14 mouse cellular contexts compared by ENCODE assay signal in the genomic region with DNA sequence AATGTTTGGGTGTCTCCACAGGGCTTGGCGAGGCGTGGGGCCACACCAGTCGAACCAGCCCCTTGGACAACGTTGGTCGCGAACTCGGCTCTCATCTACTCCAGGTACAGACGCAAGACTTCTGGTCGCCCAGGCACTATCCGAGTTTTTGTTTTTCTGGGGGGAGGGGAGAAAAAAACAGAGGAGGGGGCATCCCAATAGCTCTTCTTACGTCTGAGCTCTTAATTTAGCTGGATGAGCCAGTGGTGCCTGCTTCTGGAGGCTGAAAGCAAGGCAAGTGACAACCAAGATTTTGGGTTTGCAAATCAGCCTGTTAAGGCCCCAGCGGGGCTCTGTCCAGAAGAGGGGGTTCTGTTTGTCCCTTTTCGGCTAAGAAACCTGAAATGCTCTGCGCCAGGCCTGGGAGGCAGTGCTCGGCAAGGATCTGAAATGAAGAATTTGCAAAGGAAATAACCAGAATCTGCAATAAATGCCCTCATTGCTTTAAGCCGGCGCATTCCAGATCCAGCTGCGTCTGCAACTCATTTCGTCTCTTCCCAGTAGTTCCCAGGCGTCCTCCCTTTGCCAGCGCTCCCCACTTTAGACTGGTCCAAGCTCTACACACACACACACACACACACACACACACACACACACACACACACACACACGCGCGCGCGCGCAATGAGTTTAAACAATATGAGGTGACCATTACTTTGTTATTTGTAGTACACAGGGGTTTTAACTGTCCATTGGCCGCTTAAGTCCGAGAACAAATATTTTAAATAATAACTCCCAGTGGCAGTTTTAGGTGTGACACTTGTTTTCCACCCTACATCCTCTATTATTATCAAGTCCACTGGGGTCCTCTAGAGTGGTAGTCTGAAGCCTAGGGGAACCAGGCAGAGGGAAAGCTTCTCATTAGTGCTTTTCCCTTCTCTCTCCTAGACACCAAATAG. TPM values are rescaled to one million over a fixed set of nuclear protein-coding genes. Genes with fewer than 3 reads are reported as not detected.
DNase-seq lines count a peak whose midpoint lies in the region; ATAC-seq lines count a peak whose summit lies in the region.
"Had no signal": no experiment of that assay in that cellular context is flagged by ENCODE, and none has a peak within 500 bp of the region (broad histone marks: within the 10 kb centered on the region; RNA-seq: fewer than 3 reads in every experiment).

No protein-coding gene starts in this region.

- H3K4me3 ChIP-seq in kidney, embryonic 15.5 days (replicated peaks), result peak overlapping the region; percentile 27
- H3K4me3 ChIP-seq in forebrain, embryonic 12.5 days (replicated peaks), result no peak overlapping the region
- no peak overlapping the region for H3K4me3 ChIP-seq in limb, embryonic 15.5 days
- H3K4me3 ChIP-seq: erythroblast, embryonic 14.5 days had no signal

- no peaks in the 10 kb centered on the region for H3K9me3 ChIP-seq in kidney, embryonic 15.5 days (replicated peaks)
- no peaks in the 10 kb centered on the region for H3K9me3 ChIP-seq in forebrain, embryonic 12.5 days
- no peaks in the 10 kb centered on the region for H3K9me3 ChIP-seq in limb, embryonic 15.5 days

- no peak for ATAC-seq in kidney, embryonic 15.5 days (replicated peaks; ENCODE audit: low FRiP score)
- no peak for ATAC-seq in forebrain, embryonic 12.5 days (ENCODE audit: low FRiP score)
- no peak for ATAC-seq in limb, embryonic 15.5 days (ENCODE audit: insufficient number of reproducible peaks, low FRiP score, low TSS enrichment, low read depth)

- H3K36me3 ChIP-seq in kidney, embryonic 15.5 days, result no peaks in the 10 kb centered on the region
- H3K36me3 ChIP-seq in forebrain, embryonic 12.5 days (replicated peaks), result no peaks in the 10 kb centered on the region
- H3K36me3 ChIP-seq in limb, embryonic 15.5 days, result no peaks in the 10 kb centered on the region

- no peak overlapping the region for H3K27ac ChIP-seq in kidney, embryonic 15.5 days
- H3K27ac ChIP-seq in forebrain, embryonic 12.5 days, result no peak overlapping the region
- H3K27ac ChIP-seq in limb, embryonic 15.5 days, result no peak overlapping the region

- peaks cover 21% of the 10 kb centered on the region for H3K4me1 ChIP-seq in kidney, embryonic 15.5 days
- H3K4me1 ChIP-seq in forebrain, embryonic 12.5 days, result peaks cover 34% of the 10 kb centered on the region
- peaks cover 25% of the 10 kb centered on the region for H3K4me1 ChIP-seq in limb, embryonic 15.5 days

- peak overlapping the region; percentile 12; the same call in 1 of the 2 replicates for H3K9ac ChIP-seq in kidney, embryonic 15.5 days
- no peak overlapping the region for H3K9ac ChIP-seq in forebrain, embryonic 12.5 days
- H3K9ac ChIP-seq in limb, embryonic 15.5 days, result no peak overlapping the region

- WGBS in kidney, embryonic 15.5 days, result 10% methylated on average over 29 of the region's 29 CpGs
- WGBS in forebrain, embryonic 12.5 days, result 3% methylated on average over 29 of the region's 29 CpGs
- WGBS in limb, embryonic 15.5 days, result 7% methylated on average over 28 of the region's 29 CpGs

- peaks cover 97% of the 10 kb centered on the region for H3K27me3 ChIP-seq in kidney, embryonic 15.5 days
- peaks cover 94% of the 10 kb centered on the region for H3K27me3 ChIP-seq in forebrain, embryonic 12.5 days
- peaks cover 97% of the 10 kb centered on the region for H3K27me3 ChIP-seq in limb, embryonic 15.5 days

- peak overlapping the region; percentile 54 for H3K4me2 ChIP-seq in kidney, embryonic 15.5 days
- H3K4me2 ChIP-seq in forebrain, embryonic 12.5 days, result peak overlapping the region; percentile 17
- peak overlapping the region; percentile 20; the same call in 1 of the 2 replicates for H3K4me2 ChIP-seq in limb, embryonic 15.5 days

- no peak for DNase-seq in kidney, postnatal 10 days
- DNase-seq in embryo, embryonic 11 days, result peak; percentile 56
- DNase-seq in adrenal gland, postnatal 25 days, result no peak
- DNase-seq in heart, adult 18-20 months, result no peak
- DNase-seq: cerebellum, adult 9-10 months; heart, postnatal 14 days; left cerebral cortex, postnatal 4 days; lung, postnatal 14 days; thymus, adult 18-20 months had no signal

RNA-seq across cellular contexts. Expression of a gene that starts 10.5 kb away (rescaled TPM):
- polyA plus RNA-seq in kidney, embryonic 15.5 days (2015; fragmentation: Nextera tagmentation; extraction: Ambion mirVana), result 10.7 and 11.8 TPM in 2 replicates
- 7.7 and 8.3 TPM in 2 replicates for polyA plus RNA-seq in forebrain, embryonic 12.5 days (2016; fragmentation: Nextera tagmentation; extraction: Ambion mirVana)
- 0.96 and 1.1 TPM in 2 replicates for polyA plus RNA-seq in limb, embryonic 15.5 days (2015; fragmentation: Nextera tagmentation; extraction: Ambion mirVana)
- not detected in 2 replicates for total RNA-seq in adrenal gland, postnatal 25 days (2021)
- not detected for total RNA-seq in heart, adult 18-20 months (2021)
- total RNA-seq: heart, postnatal 14 days; layer of hippocampus, adult 8-10 months had no signal
- polyA plus RNA-seq: erythroblast, embryonic 14.5 days had no signal
